17 mouse cellular contexts compared by ENCODE assay signal in genomic region chr19:7445105-7445504, GRCm38 (mm10).
"Had no signal": no experiment of that assay in that cellular context is flagged by ENCODE, and none has a peak within 500 bp of the region (broad histone marks: within the 10 kb centered on the region; RNA-seq: fewer than 3 reads in every experiment).

No protein-coding gene starts in this region.

- H3K9ac ChIP-seq: liver, embryonic 13.5 days; lung, embryonic 14.5 days; midbrain, embryonic 12.5 days; neural tube, embryonic 13.5 days; neural tube, embryonic 15.5 days had no signal

- H3K4me3 ChIP-seq: liver, embryonic 13.5 days; midbrain, embryonic 10.5 days; midbrain, embryonic 12.5 days; myocyte; neural tube, embryonic 13.5 days; neural tube, embryonic 15.5 days had no signal

- ATAC-seq: midbrain, embryonic 16.5 days had no signal

- H3K4me1 ChIP-seq: midbrain, embryonic 10.5 days had no signal

- DNase-seq: liver, embryonic 13.5 days; lung, adult 18-20 months; lung, embryonic 14.5 days; lung, postnatal 10 days; lung, postnatal 4 days; midbrain, embryonic 14.5 days; retina, postnatal 1 day; right cerebral cortex, adult 18-20 months; right cerebral cortex, postnatal 25 days; right cerebral cortex, postnatal 4 days; spleen, adult 18-20 months had no signal

- H3K4me2 ChIP-seq: liver, embryonic 13.5 days; lung, embryonic 14.5 days; midbrain, embryonic 12.5 days; neural tube, embryonic 13.5 days; neural tube, embryonic 15.5 days had no signal

- H3K9me3 ChIP-seq: liver, embryonic 13.5 days; midbrain, embryonic 10.5 days; midbrain, embryonic 12.5 days; neural tube, embryonic 13.5 days; neural tube, embryonic 15.5 days had no signal

- H3K27me3 ChIP-seq: liver, embryonic 13.5 days; midbrain, embryonic 12.5 days; neural tube, embryonic 13.5 days; neural tube, embryonic 15.5 days had no signal

- H3K27ac ChIP-seq: liver, embryonic 13.5 days; midbrain, embryonic 10.5 days; midbrain, embryonic 12.5 days; neural tube, embryonic 13.5 days; neural tube, embryonic 15.5 days had no signal
